Mouse (Mus musculus) cerebellum, adult 2 months (tissue): ENCODE measurements at regions not wholly inside any gene's neighbourhood (a gene's known extent, or its start where the extent isn't known, plus 50 kb on each side); places are given as distances from the start of the nearest gene placed in this dataset.

Experiments used
- CTCF ChIP-seq: fragments of 200-500 bp; IDR thresholded peaks from 2 replicates; pipeline ENCODE4 v1.5.1; 2011; ENCODE audit warnings: low read depth, mild to moderate bottlenecking, control low read depth, low read length, moderate library complexity, borderline replicate concordance; ENCODE audit not compliant: insufficient read depth
- POLR2A ChIP-seq: fragments of 200-500 bp; IDR thresholded peaks from 2 replicates; pipeline ENCODE4 v1.6.1; 2011; ENCODE audit warnings: low read length, control low read depth, borderline replicate concordance; ENCODE audit not compliant: insufficient read depth

DNA sequence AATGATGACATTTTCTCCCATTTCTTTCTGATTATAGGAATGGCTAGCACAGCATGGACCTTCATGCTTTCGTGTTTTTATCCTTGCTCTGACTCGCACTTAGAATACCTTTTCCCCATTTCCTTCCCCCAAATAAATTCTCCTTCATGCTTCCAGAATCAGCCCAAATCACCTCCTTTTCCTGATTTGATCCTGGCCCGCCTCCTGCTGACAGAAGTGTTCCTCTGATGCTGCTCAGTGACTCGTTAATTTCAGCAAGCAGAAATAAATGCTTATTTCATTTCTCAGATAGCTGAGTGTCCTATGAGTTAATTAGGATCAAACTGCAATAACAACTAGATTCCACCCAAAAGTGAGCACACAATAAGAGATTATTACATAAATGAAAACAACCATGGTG is 185.3 kb downstream of the Gm12728 start:
- TF ChIP-seq POLR2A (no peak), CTCF (no peak)
